Mouse (Mus musculus): ENCODE results near the gene Nr2f2.

DNA sequence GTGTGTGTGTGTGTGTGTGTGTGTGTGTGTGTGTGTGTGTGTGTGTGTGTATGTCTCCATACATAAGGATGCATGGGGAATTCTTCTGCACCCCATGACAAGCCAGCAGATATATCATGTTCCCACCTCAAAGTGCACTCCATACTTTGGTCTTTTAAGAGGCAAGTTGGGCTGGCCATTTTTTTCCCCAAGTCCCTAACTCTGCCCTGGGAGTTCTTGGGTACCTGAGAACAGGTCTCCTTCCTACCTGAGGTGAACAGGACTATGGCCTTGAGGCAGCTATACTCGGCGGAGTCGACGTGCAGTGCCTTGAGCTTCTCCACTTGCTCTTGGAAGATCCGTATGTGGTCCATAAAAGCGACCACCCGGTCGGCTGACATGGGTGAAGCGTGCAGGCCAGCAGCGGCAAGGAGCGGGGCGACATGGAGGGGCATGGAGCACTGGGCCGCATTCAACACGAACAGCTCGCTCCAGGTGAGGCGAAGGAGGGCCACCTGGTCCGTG is 9.0 kb downstream of the Nr2f2 start:
- TF ChIP-seq USF1 (IDR thresholded peaks at IDR 0.05; ENCODE audit: low read depth) = no peak
- TF ChIP-seq CTCF (IDR thresholded peaks at IDR 0.05; ENCODE audit: control insufficient read depth, insufficient read depth, insufficient read length) = no peak
- TF ChIP-seq MYOG (IDR thresholded peaks at IDR 0.05; ENCODE audit: control insufficient read depth, extremely low read depth, insufficient read length) = no peak

All from C2C12 (cell line).